Mouse (Mus musculus) fat pad, adult 2 months (tissue): ENCODE data around the gene Rasl11a.

Source experiments
- DNase-seq: peaks from one replicate; pipeline ENCODE4 v3.0.0-alpha.2; 2011; ENCODE audit warnings: low read depth, low spot score; ENCODE audit errors: extremely low read depth

The Rasl11a gene

DNA sequence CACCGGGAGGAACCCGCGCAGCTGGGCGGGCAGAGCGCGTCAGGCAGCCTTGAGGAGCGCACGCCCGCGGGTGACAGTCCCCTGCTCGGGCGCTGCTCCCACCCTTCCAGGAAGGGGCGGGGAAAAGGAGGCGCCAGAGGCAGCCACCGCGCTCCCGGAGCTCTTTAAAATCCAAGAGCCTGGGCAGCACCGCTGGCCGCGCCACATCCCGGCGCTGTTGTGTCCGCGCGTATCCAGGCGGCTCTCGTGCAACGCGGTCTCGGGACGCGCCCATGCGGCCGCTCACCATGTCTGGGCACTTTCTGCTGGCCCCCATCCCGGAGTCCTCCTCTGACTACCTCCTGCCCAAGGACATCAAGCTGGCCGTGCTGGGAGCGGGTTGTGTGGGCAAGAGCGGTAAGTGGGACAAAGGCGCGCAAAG is at the start of gene Rasl11a:
Gene Rasl11a, plus strand, starts transcription at position 127 of the 421 bp plus-strand sequence.
- DNase-seq, result no peak

DNA sequence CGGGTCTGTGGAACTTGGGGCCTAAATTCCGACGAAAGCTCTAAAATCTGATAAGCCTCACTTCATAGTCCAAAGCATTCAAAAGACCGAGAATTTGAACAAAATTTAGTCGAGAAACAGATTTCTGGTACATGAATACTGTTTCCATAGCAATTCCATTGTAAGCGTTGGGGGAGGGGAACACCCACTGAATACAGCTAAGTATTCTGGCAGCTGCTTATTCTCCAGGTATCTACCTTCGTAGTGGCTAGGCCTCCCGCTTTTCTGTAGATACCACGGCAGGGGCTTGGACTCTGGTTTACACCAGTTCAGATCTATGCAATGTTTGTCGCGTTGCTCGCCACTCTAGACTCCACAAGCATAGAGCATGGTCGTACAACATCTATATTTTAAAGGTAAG is 49.1 kb upstream of the Rasl11a start:
- no peak for DNase-seq

DNA sequence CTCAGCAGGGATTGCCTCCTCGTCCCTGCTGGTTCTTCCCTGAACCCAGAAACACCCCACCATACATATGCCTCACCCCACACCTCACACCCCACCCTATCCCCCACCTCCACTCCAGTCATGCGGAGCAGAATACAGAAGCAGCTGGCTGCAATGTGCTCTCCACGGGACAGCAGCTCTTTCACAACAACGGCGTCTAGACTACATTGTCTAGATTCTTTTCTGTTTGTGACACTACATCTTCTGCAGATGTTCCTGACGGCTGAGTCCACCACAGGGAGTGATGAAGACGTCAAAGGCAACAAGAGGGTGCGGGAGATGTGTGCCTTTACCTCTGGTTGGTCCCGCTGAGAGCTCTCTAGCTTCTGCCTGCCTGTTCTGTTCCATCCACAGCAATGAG is 46.8 kb upstream of the Rasl11a start:
- no peak for DNase-seq

DNA sequence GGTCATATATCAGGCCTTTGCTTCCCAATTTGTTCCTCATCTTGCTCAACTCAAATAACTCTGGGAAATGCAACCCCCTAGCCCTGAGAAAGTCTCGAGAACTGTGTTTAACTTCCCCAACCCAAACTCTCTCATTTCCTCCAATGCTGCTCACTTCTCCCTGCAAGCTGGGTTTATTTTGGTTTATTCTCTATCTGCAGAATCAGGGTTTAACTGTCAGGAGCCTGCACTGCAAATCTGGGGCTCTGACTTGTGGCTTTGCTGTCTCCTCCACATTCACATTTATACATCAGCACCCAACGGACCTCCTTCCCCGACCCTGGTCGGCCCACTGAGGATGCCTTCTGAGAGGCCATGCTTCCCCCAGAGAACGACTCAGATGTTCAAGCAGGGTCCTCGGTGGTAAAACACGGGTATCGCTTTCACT is 38.9 kb upstream of the Rasl11a start:
- DNase-seq, result no peak

DNA sequence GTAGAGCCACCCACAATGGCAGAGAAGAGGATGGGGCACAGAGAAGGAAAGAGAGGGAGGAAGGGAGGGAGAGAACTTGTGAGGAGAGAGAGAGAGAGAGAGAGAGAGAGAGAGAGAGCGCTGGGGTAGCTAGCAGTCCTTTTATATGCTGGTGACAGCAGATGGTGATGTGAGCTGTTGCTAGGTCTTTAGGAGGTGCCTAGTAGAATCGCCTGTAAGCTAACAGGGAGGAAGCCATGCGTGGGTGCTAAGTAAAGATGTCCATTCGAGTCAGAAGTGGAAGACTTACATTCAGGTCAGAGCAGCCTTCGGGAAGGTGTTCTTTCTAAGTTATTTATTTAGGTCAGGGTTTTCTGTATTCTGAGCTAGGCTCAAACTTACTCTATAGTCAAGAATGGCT is 34.9 kb upstream of the Rasl11a start:
- no peak for DNase-seq

DNA sequence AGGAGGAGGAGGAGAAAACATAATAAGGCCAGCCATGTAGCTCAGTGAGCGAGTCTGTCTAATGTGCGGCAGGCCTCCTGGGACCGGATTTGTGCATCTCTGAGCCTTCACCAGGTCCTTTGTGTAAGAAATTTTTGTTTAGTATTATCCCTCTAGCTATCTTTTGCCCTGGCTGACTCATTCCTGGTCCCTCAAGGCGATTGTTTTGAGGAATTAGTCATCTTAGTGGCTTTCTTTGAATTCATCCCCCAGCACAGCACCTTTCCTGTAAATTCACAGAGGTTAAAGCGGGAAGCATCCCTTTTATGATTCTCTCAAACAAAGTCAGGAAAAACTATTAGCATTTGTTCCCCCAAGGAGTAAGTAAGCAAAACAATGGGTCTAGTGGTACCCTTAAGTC is 32.0 kb upstream of the Rasl11a start:
- DNase-seq, result no peak

- no peak for DNase-seq
Measured at GRCm38 (mm10) chr5:146813421-146813820, 31.4 kb upstream of the Rasl11a start.

DNA sequence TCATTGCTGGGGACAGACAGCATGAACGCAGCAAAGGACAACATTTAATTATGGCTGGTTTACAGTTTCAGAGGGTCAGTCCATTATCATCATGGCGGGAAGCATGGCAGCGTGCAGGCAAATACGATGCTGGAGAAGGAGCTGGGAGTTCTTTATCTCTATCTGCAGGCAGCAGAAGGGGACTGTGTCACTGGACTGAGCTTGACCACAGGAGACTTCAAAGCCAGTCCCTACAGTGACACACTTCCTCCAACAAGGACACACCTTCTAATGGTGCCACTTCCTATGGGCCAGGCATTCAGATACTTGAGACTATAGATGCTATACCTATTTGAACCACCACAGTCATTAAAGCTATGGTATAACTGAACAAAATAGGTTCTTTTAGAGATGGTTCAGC is 29.5 kb upstream of the Rasl11a start:
- DNase-seq, result no peak

DNA sequence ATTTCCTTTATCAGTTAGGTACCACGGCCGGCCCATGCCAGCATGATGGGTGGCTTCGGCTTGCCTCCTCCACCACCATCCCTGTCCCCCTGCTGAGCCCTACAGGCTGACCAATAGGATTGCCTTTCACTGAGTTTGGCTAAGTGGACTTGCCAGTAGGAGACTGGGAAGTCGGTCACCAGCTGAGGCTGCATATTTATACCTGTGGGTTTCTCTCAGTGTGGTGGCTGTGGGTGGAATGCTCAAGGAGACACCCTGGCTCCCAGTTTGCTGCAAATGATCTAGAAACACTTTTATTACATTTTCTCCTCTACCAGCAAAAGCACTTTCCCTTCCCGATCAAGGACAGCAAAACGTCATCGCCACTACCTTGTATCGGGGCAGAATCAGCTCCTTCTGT is 27.3 kb upstream of the Rasl11a start:
- no peak for DNase-seq

GRCm38 (mm10) chr5:146818906-146819623 is 25.8 kb upstream of the Rasl11a start:
- DNase-seq, result no peak

GRCm38 (mm10) chr5:146823005-146823404 is 21.9 kb upstream of the Rasl11a start:
- no peak for DNase-seq

- DNase-seq, result no peak
Measured at GRCm38 (mm10) chr5:146829528-146829927, 15.3 kb upstream of the Rasl11a start.

DNA sequence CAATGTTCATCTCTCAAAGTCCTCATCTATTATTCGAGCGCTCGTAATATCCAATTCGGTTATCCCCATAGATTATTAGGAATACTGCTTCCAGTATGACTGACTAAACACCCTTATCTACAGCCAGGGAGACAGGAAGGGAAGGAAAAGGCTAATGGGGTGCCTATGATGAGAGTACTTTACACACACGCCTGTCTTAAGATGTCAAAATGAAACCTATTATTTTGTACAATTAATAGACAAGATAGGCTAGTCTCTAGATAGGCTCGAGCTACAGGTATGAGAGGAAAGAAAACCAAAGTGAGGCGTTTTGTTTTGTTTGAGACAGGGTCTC is 12.5 kb upstream of the Rasl11a start:
- DNase-seq, result no peak

- peak; percentile 55 for DNase-seq
Measured at GRCm38 (mm10) chr5:146832769-146833448, 12.0 kb upstream of the Rasl11a start, which contains the start of gene Rpl21. Gene Rpl21, plus strand, starts transcription at chr5:146832890.

GRCm38 (mm10) chr5:146833673-146834201 is 11.1 kb upstream of the Rasl11a start:
- DNase-seq, result no peak

GRCm38 (mm10) chr5:146834959-146835358 is 9.9 kb upstream of the Rasl11a start:
- DNase-seq, result no peak

- no peak for DNase-seq
Measured at GRCm38 (mm10) chr5:146837967-146838720, 6.7 kb upstream of the Rasl11a start.

GRCm38 (mm10) chr5:146838836-146839648 is 5.8 kb upstream of the Rasl11a start:
- DNase-seq, result no peak

GRCm38 (mm10) chr5:146839760-146840159 is 5.1 kb upstream of the Rasl11a start:
- no peak for DNase-seq

GRCm38 (mm10) chr5:146840422-146840821 is 4.4 kb upstream of the Rasl11a start:
- no peak for DNase-seq

DNA sequence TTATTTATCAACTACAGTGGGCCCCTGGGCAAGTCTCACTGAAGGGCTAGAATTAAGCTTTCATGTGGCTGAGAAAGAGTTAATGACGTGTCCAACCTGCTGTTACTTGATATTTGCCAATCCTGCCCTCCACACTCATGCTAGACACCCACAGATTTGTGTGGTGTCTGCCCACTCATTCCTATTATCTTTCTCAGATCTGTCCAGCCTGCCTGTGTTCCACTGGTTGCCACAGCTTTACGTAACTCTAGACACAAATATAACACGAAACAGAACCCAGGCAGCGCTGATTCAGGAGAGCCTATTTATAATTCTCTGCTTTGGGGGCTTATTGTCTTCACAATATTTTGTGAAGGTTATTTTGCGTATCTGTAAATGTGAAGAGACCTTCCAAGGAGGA is 3.6 kb upstream of the Rasl11a start:
- DNase-seq, result peak; percentile 40
